Mouse (Mus musculus) cerebellum, postnatal 4 days (tissue): ENCODE measurements at regions not wholly inside any gene's neighbourhood (a gene's known extent, or its start where the extent isn't known, plus 50 kb on each side); places are given as distances from the start of the nearest gene placed in this dataset.

ENCODE experiments used
- DNase-seq, 2 experiments: peaks; one replicate each; pipeline ENCODE4 v3.0.0; 2022; ENCODE audit warnings: low spot score in 2 of 2, mixed read lengths in 1 of 2

GRCm38 (mm10) chr13:83716711-83717171 lies 212.9 kb downstream of the Mef2c start:
- DNase-seq: peak in 1 of 2 experiments; percentile 64

- DNase-seq: no peak
Measured at GRCm38 (mm10) chr13:83717686-83718210, 213.9 kb downstream of the Mef2c start.

GRCm38 (mm10) chr13:83718431-83719410 lies 214.9 kb downstream of the Mef2c start:
- DNase-seq: peak in 1 of 2 experiments; percentile 23

- peak in 1 of 2 experiments; percentile 19 for DNase-seq
Measured at GRCm38 (mm10) chr13:83719635-83720291, 215.9 kb downstream of the Mef2c start.

GRCm38 (mm10) chr13:83720352-83720751 lies 216.5 kb downstream of the Mef2c start:
- no peak for DNase-seq

- peak; percentile 55 to 87 for DNase-seq
Measured at GRCm38 (mm10) chr13:83720883-83721371, 217.1 kb downstream of the Mef2c start.

- DNase-seq: peak in 1 of 2 experiments; percentile 51
Measured at GRCm38 (mm10) chr13:83721563-83721962, 217.7 kb downstream of the Mef2c start.

GRCm38 (mm10) chr13:83722241-83722640 lies 218.4 kb downstream of the Mef2c start:
- DNase-seq: peak in 1 of 2 experiments; percentile 71

GRCm38 (mm10) chr13:83722791-83723190 lies 219.0 kb downstream of the Mef2c start:
- DNase-seq: no peak

- DNase-seq: no peak
Measured at GRCm38 (mm10) chr13:83723396-83723795, 219.6 kb downstream of the Mef2c start.

- peak in 1 of 2 experiments; percentile 16 for DNase-seq
Measured at GRCm38 (mm10) chr13:83724196-83724595, 220.4 kb downstream of the Mef2c start.

GRCm38 (mm10) chr13:83724995-83725394 lies 221.2 kb downstream of the Mef2c start:
- DNase-seq: peak; percentile 85 to 91

GRCm38 (mm10) chr13:83725831-83726230 lies 222.0 kb downstream of the Mef2c start:
- DNase-seq: peak in 1 of 2 experiments; percentile 28

- no peak for DNase-seq
Measured at GRCm38 (mm10) chr13:83726346-83726975, 222.6 kb downstream of the Mef2c start.

GRCm38 (mm10) chr13:83727051-83727765 lies 223.4 kb downstream of the Mef2c start:
- peak in 1 of 2 experiments; percentile 73 for DNase-seq

GRCm38 (mm10) chr13:83727766-83728395 lies 224.0 kb downstream of the Mef2c start:
- DNase-seq: no peak

GRCm38 (mm10) chr13:83728421-83729010 lies 224.7 kb downstream of the Mef2c start:
- no peak for DNase-seq

GRCm38 (mm10) chr13:83729331-83730009 lies 225.6 kb downstream of the Mef2c start:
- peak in 1 of 2 experiments; percentile 79 for DNase-seq

GRCm38 (mm10) chr13:83730155-83730712 lies 226.4 kb downstream of the Mef2c start:
- DNase-seq: peak in 1 of 2 experiments; percentile 30
